Mouse (Mus musculus) lung, postnatal 0 days (tissue): ENCODE results near the gene Lmf1.

Experiments used
- CTCF ChIP-seq: IDR thresholded peaks from 2 replicates; pipeline ENCODE4 v1.5.1; 2016; ENCODE audit warnings: antibody characterized with exemption, mild to moderate bottlenecking
- EP300 ChIP-seq: IDR thresholded peaks from 2 replicates; pipeline ENCODE4 v1.6.1; 2016; ENCODE audit warnings: antibody characterized with exemption, mild to moderate bottlenecking, control low read depth

GRCm38 (mm10) chr17:25624446-25625119, 45.7 kb downstream of the Lmf1 start:
- TF ChIP-seq CTCF (no peak), EP300 (no peak)
